Mouse (Mus musculus) forebrain, embryonic 13.5 days (tissue): ENCODE measurements around the gene Plk5. TPM values are rescaled to one million over a fixed set of nuclear protein-coding genes. Genes with fewer than 3 reads are reported as not detected.

ENCODE experiments used
- ATAC-seq: fragments of 200-750 bp; cut with Nextera tagmentation; 2 replicates; pipeline ENCODE4 v1.8.0; 2017
- H3K27ac ChIP-seq: fragments of 300-500 bp; sonication (generic); 2 replicates; pipeline ENCODE4 v1.5.1; 2015; ENCODE audit warnings: inconsistent platforms, mild to moderate bottlenecking, moderate library complexity
- H3K27me3 ChIP-seq: fragments of 300-500 bp; sonication (generic); 2 replicates; pipeline ENCODE4 v1.6.1; 2015; ENCODE audit warnings: mild to moderate bottlenecking, inconsistent platforms
- H3K36me3 ChIP-seq: fragments of 300-500 bp; sonication (generic); 2 replicates; pipeline ENCODE4 v1.6.1; 2015; ENCODE audit warnings: mild to moderate bottlenecking, inconsistent platforms; ENCODE audit not compliant: poor library complexity, severe bottlenecking
- H3K4me1 ChIP-seq: fragments of 300-500 bp; sonication (generic); 2 replicates; pipeline ENCODE4 v1.6.1; 2015; ENCODE audit warnings: inconsistent platforms
- H3K4me2 ChIP-seq: fragments of 300-500 bp; sonication (generic); 2 replicates; pipeline ENCODE4 v1.6.1; 2015; ENCODE audit warnings: inconsistent platforms, mild to moderate bottlenecking, moderate library complexity
- H3K4me3 ChIP-seq: fragments of 300-500 bp; sonication (generic); 2 replicates; pipeline ENCODE4 v1.5.1; 2015; ENCODE audit warnings: mild to moderate bottlenecking, inconsistent platforms
- H3K9ac ChIP-seq: fragments of 300-500 bp; sonication (generic); 2 replicates; pipeline ENCODE4 v1.6.1; 2015; ENCODE audit warnings: mild to moderate bottlenecking, inconsistent platforms
- H3K9me3 ChIP-seq: fragments of 300-500 bp; sonication (generic); replicated peaks from 2 replicates; pipeline ENCODE4 v1.6.1; 2016; ENCODE audit warnings: inconsistent platforms
- WGBS: fragments of 180-500 bp; shearing (Covaris S2); methylation state at CpG from one replicate; pipeline ENCODE4 v1.1.7; 2015; 5-methylcytosine and 5-hydroxymethylcytosine counted together
- polyA plus RNA-seq: library from polyadenylated mRNA; unstranded; fragments of >200 nt; fragmentation: Nextera tagmentation; extraction: Ambion mirVana; gene quantifications from 2 replicates; pipeline ENCODE4 v1.2.1, GENCODE M21; 2015

Plk5 gene
- polyA plus RNA-seq, 1 experiment from 2014 or later: 0.40 TPM

GRCm38 (mm10) chr10:80368392-80368791, 12.1 kb downstream of the Plk5 start:
- WGBS: 91% methylated on average over 6 of the region's 6 CpGs
- Histone ChIP-seq H3K4me1 (peaks cover 19% of the 10 kb centered on the region), H3K36me3 (no peaks in the 10 kb centered on the region), H3K9ac (no peak overlapping the region), H3K27ac (no peak overlapping the region), H3K27me3 (peaks cover 24% of the 10 kb centered on the region), H3K4me2 (no peak overlapping the region), H3K4me3 (no peak overlapping the region), H3K9me3 (no peaks in the 10 kb centered on the region)
- ATAC-seq: no peak

GRCm38 (mm10) chr10:80369995-80370747, 13.9 kb downstream of the Plk5 start:
- Histone ChIP-seq H3K4me3 (no peak overlapping the region), H3K36me3 (no peaks in the 10 kb centered on the region), H3K27ac (no peak overlapping the region), H3K4me2 (no peak overlapping the region), H3K9me3 (no peaks in the 10 kb centered on the region), H3K27me3 (peaks cover 16% of the 10 kb centered on the region), H3K9ac (no peak overlapping the region), H3K4me1 (peaks cover 14% of the 10 kb centered on the region)
- ATAC-seq: no peak
- WGBS: 84% methylated on average over 21 of the region's 21 CpGs

- Histone ChIP-seq H3K4me3 (peak overlapping the region; percentile 20), H3K27me3 (peaks cover 12% of the 10 kb centered on the region; the same call in 1 of the 2 replicates), H3K27ac (no peak overlapping the region), H3K9ac (peak overlapping the region; percentile 32; the same call in 1 of the 2 replicates), H3K9me3 (no peaks in the 10 kb centered on the region), H3K36me3 (no peaks in the 10 kb centered on the region), H3K4me2 (peak overlapping the region; percentile 47), H3K4me1 (peaks cover 14% of the 10 kb centered on the region)
- 2% methylated on average over 12 of the region's 12 CpGs for WGBS
- peak; percentile 73 for ATAC-seq
These were observed 15.2 kb downstream of the Plk5 start for GRCm38 (mm10) chr10:80371411-80371966.

GRCm38 (mm10) chr10:80371983-80372382, 15.7 kb downstream of the Plk5 start:
- Histone ChIP-seq H3K4me3 (peak overlapping the region; percentile 20; the same call in 1 of the 2 replicates), H3K36me3 (no peaks in the 10 kb centered on the region), H3K9ac (peak overlapping the region; percentile 32), H3K4me2 (peak overlapping the region; percentile 47), H3K27ac (no peak overlapping the region), H3K27me3 (peaks cover 8% of the 10 kb centered on the region; the same call in 1 of the 2 replicates), H3K4me1 (peaks cover 14% of the 10 kb centered on the region), H3K9me3 (no peaks in the 10 kb centered on the region)
- ATAC-seq: no peak
- WGBS: 51% methylated on average over 9 of the region's 9 CpGs

- Histone ChIP-seq H3K36me3 (no peaks in the 10 kb centered on the region), H3K9me3 (no peaks in the 10 kb centered on the region), H3K4me1 (peaks cover 14% of the 10 kb centered on the region), H3K27ac (no peak overlapping the region), H3K4me3 (no peak overlapping the region), H3K4me2 (no peak overlapping the region), H3K27me3 (peaks cover 2% of the 10 kb centered on the region; the same call in 1 of the 2 replicates), H3K9ac (no peak overlapping the region; the same call in 1 of the 2 replicates)
- WGBS: 78% methylated on average over 6 of the region's 6 CpGs
- no peak for ATAC-seq
These were observed 16.4 kb downstream of the Plk5 start for GRCm38 (mm10) chr10:80372706-80373105.

GRCm38 (mm10) chr10:80374063-80374462, 17.8 kb downstream of the Plk5 start:
- 0 out of 2 replicates have a peak, but pooled peaks cover under 1% of the 10 kb centered on the region for H3K36me3 ChIP-seq
- no peaks in the 10 kb centered on the region for H3K27me3 ChIP-seq
- H3K9me3 ChIP-seq: no peaks in the 10 kb centered on the region
- H3K4me3 ChIP-seq: no peak overlapping the region
- H3K4me2 ChIP-seq: no peak overlapping the region
- 16% methylated on average over 6 of the region's 6 CpGs for WGBS
- H3K9ac ChIP-seq: no peak overlapping the region
- peaks cover 14% of the 10 kb centered on the region for H3K4me1 ChIP-seq
- no peak overlapping the region for H3K27ac ChIP-seq
- no peak for ATAC-seq

- under 1% methylated on average over 7 of the region's 7 CpGs for WGBS
- Histone ChIP-seq H3K4me3 (no peak overlapping the region), H3K4me1 (peaks cover 12% of the 10 kb centered on the region), H3K27me3 (no peaks in the 10 kb centered on the region), H3K36me3 (peaks cover 19% of the 10 kb centered on the region), H3K4me2 (no peak overlapping the region), H3K9ac (no peak overlapping the region), H3K9me3 (no peaks in the 10 kb centered on the region), H3K27ac (no peak overlapping the region)
- ATAC-seq: no peak; the same call in 1 of the 2 replicates
These were observed 19.9 kb downstream of the Plk5 start for GRCm38 (mm10) chr10:80376160-80376559.

GRCm38 (mm10) chr10:80377716-80378115, 21.5 kb downstream of the Plk5 start:
- Histone ChIP-seq H3K4me2 (no peak overlapping the region), H3K36me3 (peaks cover 35% of the 10 kb centered on the region)

GRCm38 (mm10) chr10:80382641-80383365, 26.5 kb downstream of the Plk5 start:
- Histone ChIP-seq H3K27me3 (no peaks in the 10 kb centered on the region), H3K9ac (peak overlapping the region; percentile 100), H3K9me3 (no peaks in the 10 kb centered on the region), H3K36me3 (peaks cover 61% of the 10 kb centered on the region), H3K4me3 (peak overlapping the region; percentile 99), H3K4me1 (peaks cover 28% of the 10 kb centered on the region), H3K4me2 (peak overlapping the region; percentile 97), H3K27ac (no peak overlapping the region)
- WGBS: 90% methylated on average over 7 of the region's 7 CpGs
- ATAC-seq: no peak

More at GRCm38 (mm10) chr10:80377716-80378115, 21.5 kb downstream of the Plk5 start:
- H3K9me3 ChIP-seq: no peaks in the 10 kb centered on the region
- 56% methylated on average over 10 of the region's 10 CpGs for WGBS
- H3K4me3 ChIP-seq: no peak overlapping the region
- no peak for ATAC-seq
- H3K27me3 ChIP-seq: no peaks in the 10 kb centered on the region
- H3K27ac ChIP-seq: no peak overlapping the region
- no peaks in the 10 kb centered on the region for H3K4me1 ChIP-seq
- no peak overlapping the region for H3K9ac ChIP-seq

GRCm38 (mm10) chr10:80383431-80383830, 27.2 kb downstream of the Plk5 start:
- Histone ChIP-seq H3K9me3 (no peaks in the 10 kb centered on the region), H3K27ac (no peak overlapping the region), H3K4me3 (peak overlapping the region; percentile 99), H3K36me3 (peaks cover 61% of the 10 kb centered on the region), H3K9ac (peak overlapping the region; percentile 100), H3K27me3 (no peaks in the 10 kb centered on the region), H3K4me1 (peaks cover 34% of the 10 kb centered on the region), H3K4me2 (peak overlapping the region; percentile 97)
- WGBS: 52% methylated on average over 4 of the region's 4 CpGs
- ATAC-seq: no peak

- Histone ChIP-seq H3K9ac (peak overlapping the region; percentile 100), H3K36me3 (peaks cover 60% of the 10 kb centered on the region), H3K4me1 (peaks cover 38% of the 10 kb centered on the region), H3K27ac (peak overlapping the region; percentile 99; the same call in 1 of the 2 replicates), H3K9me3 (no peaks in the 10 kb centered on the region), H3K27me3 (no peaks in the 10 kb centered on the region), H3K4me3 (peak overlapping the region; percentile 99), H3K4me2 (peak overlapping the region; percentile 97)
- ATAC-seq: no peak
- 87% methylated on average over 4 of the region's 4 CpGs for WGBS
These were observed 27.9 kb downstream of the Plk5 start for GRCm38 (mm10) chr10:80384115-80384639.
